In genomic region chr15:100984154-100984893, GRCm38 (mm10) we compare ENCODE assay signal across 8 mouse cellular contexts.
DNase-seq lines count a peak whose midpoint lies in the region; ATAC-seq and TF ChIP-seq lines count a peak whose summit lies in the region.

No protein-coding gene starts in this region.

- no peak for TF ChIP-seq CTCF in kidney, adult 2 months (conservative IDR thresholded peaks at IDR 0.05; ENCODE audit: insufficient read depth, insufficient read length, low read depth, low read length)

- peak overlapping the region; percentile 54 for H3K9ac ChIP-seq in hindbrain, embryonic 14.5 days
- H3K9ac ChIP-seq in midbrain, embryonic 14.5 days (replicated peaks; ENCODE audit: low read length): peak overlapping the region; percentile 43

- no peaks in the 10 kb centered on the region for H3K9me3 ChIP-seq in hindbrain, embryonic 14.5 days (ENCODE audit: control insufficient read depth, low read length)
- H3K9me3 ChIP-seq in midbrain, embryonic 14.5 days (ENCODE audit: control insufficient read depth, low read length): no peaks in the 10 kb centered on the region

- TF ChIP-seq POLR2A in kidney, adult 2 months (IDR thresholded peaks at IDR 0.05; ENCODE audit: low read depth, low read length): no peak

- H3K4me3 ChIP-seq in kidney, adult 2 months (ENCODE audit: insufficient read depth, low read depth, low read length): peak overlapping the region; percentile 60; the same call in 1 of the 2 replicates
- H3K4me3 ChIP-seq in brown adipose tissue, adult 24 weeks (ENCODE audit: insufficient read depth, low read depth, low read length): peak overlapping the region; percentile 53; the same call in 1 of the 2 replicates
- H3K4me3 ChIP-seq in hindbrain, embryonic 14.5 days (replicated peaks; ENCODE audit: low read length): peak overlapping the region; percentile 29
- H3K4me3 ChIP-seq in midbrain, embryonic 14.5 days (replicated peaks; ENCODE audit: low read depth, low read length): peak overlapping the region; percentile 34

- no peak overlapping the region for H3K27ac ChIP-seq in kidney, adult 2 months (ENCODE audit: insufficient read depth, low read depth, low read length)
- no peak overlapping the region for H3K27ac ChIP-seq in brown adipose tissue, adult 24 weeks (replicated peaks; ENCODE audit: low read depth, low read length)
- peak overlapping the region; percentile 69 for H3K27ac ChIP-seq in hindbrain, embryonic 14.5 days
- H3K27ac ChIP-seq in midbrain, embryonic 14.5 days (replicated peaks; ENCODE audit: low read depth, low read length): peak overlapping the region; percentile 72

- 19% methylated on average over 12 of the region's 12 CpGs for WGBS in kidney, adult 2 months
- WGBS in hindbrain, embryonic 14.5 days: 25% methylated on average over 12 of the region's 12 CpGs
- 33% methylated on average over 12 of the region's 12 CpGs for WGBS in midbrain, embryonic 14.5 days

- peak overlapping the region; percentile 58 for H3K4me2 ChIP-seq in hindbrain, embryonic 14.5 days (replicated peaks)
- peak overlapping the region; percentile 61 for H3K4me2 ChIP-seq in midbrain, embryonic 14.5 days (ENCODE audit: low read length)

- peak; percentile 31; the same call in 1 of the 2 replicates for ATAC-seq in hindbrain, embryonic 14.5 days (ENCODE audit: low FRiP score)
- no peak for ATAC-seq in midbrain, embryonic 14.5 days (ENCODE audit: low FRiP score, low TSS enrichment)

- peaks cover 1% of the 10 kb centered on the region; the same call in 1 of the 2 replicates for H3K27me3 ChIP-seq in kidney, adult 2 months (replicated peaks; ENCODE audit: control insufficient read depth, insufficient read depth, low read length)
- H3K27me3 ChIP-seq in hindbrain, embryonic 14.5 days (ENCODE audit: control insufficient read depth, insufficient read depth, low read length): no peaks in the 10 kb centered on the region
- no peaks in the 10 kb centered on the region for H3K27me3 ChIP-seq in midbrain, embryonic 14.5 days (ENCODE audit: control insufficient read depth, insufficient read depth, low read length)

- DNase-seq in kidney, adult 2 months: no peak
- no peak for DNase-seq in kidney, adult 9 months
- DNase-seq in hindbrain, embryonic 14.5 days (ENCODE audit: low spot score): no peak
- DNase-seq in midbrain, embryonic 14.5 days: no peak
- no peak for DNase-seq in spleen, postnatal 14 days (ENCODE audit: low spot score in 2 of 2)
- DNase-seq in thymus, postnatal 4 days: no peak
- no peak for DNase-seq in cerebellum, postnatal 36 days

- no peaks in the 10 kb centered on the region for H3K36me3 ChIP-seq in kidney, adult 2 months (ENCODE audit: control insufficient read depth, insufficient read depth, low read length)
- peaks cover 8% of the 10 kb centered on the region for H3K36me3 ChIP-seq in hindbrain, embryonic 14.5 days (replicated peaks; ENCODE audit: control insufficient read depth, insufficient read depth)
- H3K36me3 ChIP-seq in midbrain, embryonic 14.5 days (ENCODE audit: control insufficient read depth, insufficient read depth, low read length): no peaks in the 10 kb centered on the region

- no peaks in the 10 kb centered on the region for H3K4me1 ChIP-seq in kidney, adult 2 months (ENCODE audit: control insufficient read depth, insufficient read depth, low read length)
- no peaks in the 10 kb centered on the region for H3K4me1 ChIP-seq in brown adipose tissue, adult 24 weeks (ENCODE audit: control insufficient read depth, insufficient read depth, insufficient read length, low read length)
- H3K4me1 ChIP-seq in hindbrain, embryonic 14.5 days (replicated peaks; ENCODE audit: control insufficient read depth, insufficient read depth, low read length): 0 out of 2 replicates have a peak, but pooled peaks cover 10% of the 10 kb centered on the region
- H3K4me1 ChIP-seq in midbrain, embryonic 14.5 days (ENCODE audit: control insufficient read depth, insufficient read depth, low read length): peaks cover 9% of the 10 kb centered on the region; the same call in 1 of the 2 replicates

Comparison
In these comparisons a context has a peak if more than half of its experiments do, and no peak if none do; other contexts are left out.
1. H3K27ac ChIP-seq: peak in hindbrain, embryonic 14.5 days (single experiment) and midbrain, embryonic 14.5 days (single experiment); none in kidney, adult 2 months (single experiment) and brown adipose tissue, adult 24 weeks (single experiment).
2. Peak in every context shown above with its lines, with median percentiles within 50 percentile points of each other: H3K4me3 ChIP-seq.